Mouse (Mus musculus) spleen, embryonic (tissue): Measurements from ENCODE around the gene Add3.

ENCODE experiments used
- CTCF ChIA-PET: fragments of 350-600 bp; sonication (Branson Sonifier 250); formaldehyde crosslinking; loops from one replicate; lab custom pipeline; 2022; lab: Charles Lee

Add3 gene

GRCm38 (mm10) chr19:53262061-53262460, 121.8 kb downstream of the Add3 start:
- CTCF ChIA-PET = interaction anchor here (0.6 kb wide), 1 partner anchor 14 kb away, joined by 14 read pairs; no protein-coding TSS in a partner anchor

- CTCF ChIA-PET = interaction anchor here (0.7 to 0.8 kb wide), 2 partner anchors 65 to 256 kb away, joined by 7 to 10 read pairs; no protein-coding TSS in a partner anchor
Observed at GRCm38 (mm10) chr19:53263859-53264733, 123.9 kb downstream of the Add3 start.

GRCm38 (mm10) chr19:53264821-53265727, 124.8 kb downstream of the Add3 start:
- CTCF ChIA-PET = no interaction called here

GRCm38 (mm10) chr19:53267305-53267704, 127.1 kb downstream of the Add3 start:
- CTCF ChIA-PET = no interaction called here

- CTCF ChIA-PET = interaction anchor here (0.7 kb wide), 1 partner anchor 207 kb away, joined by 9 read pairs; no protein-coding TSS in a partner anchor
Observed at GRCm38 (mm10) chr19:53273055-53273722, 132.9 kb downstream of the Add3 start.

- CTCF ChIA-PET = interaction anchor here (0.7 kb wide), 1 partner anchor 206 kb away, joined by 9 read pairs; no protein-coding TSS in a partner anchor
Observed at GRCm38 (mm10) chr19:53273781-53274428, 133.7 kb downstream of the Add3 start.

- CTCF ChIA-PET = no interaction called here
Observed at GRCm38 (mm10) chr19:53275204-53275603, 135.0 kb downstream of the Add3 start.

GRCm38 (mm10) chr19:53276902-53277707, 136.9 kb downstream of the Add3 start:
- CTCF ChIA-PET = no interaction called here

GRCm38 (mm10) chr19:53278491-53279415, 138.5 kb downstream of the Add3 start:
- CTCF ChIA-PET = no interaction called here

GRCm38 (mm10) chr19:53280254-53280653, 140.0 kb downstream of the Add3 start:
- CTCF ChIA-PET = interaction anchor here (0.7 kb wide), 1 partner anchor 236 kb away, joined by 3 read pairs; no protein-coding TSS in a partner anchor

GRCm38 (mm10) chr19:53282571-53282970, 142.3 kb downstream of the Add3 start:
- CTCF ChIA-PET = no interaction called here

- CTCF ChIA-PET = interaction anchor here (0.6 kb wide), 1 partner anchor 126 kb away, joined by 3 read pairs; no protein-coding TSS in a partner anchor
Observed at GRCm38 (mm10) chr19:53283742-53284141, 143.5 kb downstream of the Add3 start.

- CTCF ChIA-PET = no interaction called here
Observed at GRCm38 (mm10) chr19:53284268-53285208, 144.3 kb downstream of the Add3 start.

- CTCF ChIA-PET = interaction anchor here (0.7 to 0.8 kb wide), 2 partner anchors 11 to 667 kb away, joined by 14 to 16 read pairs; no protein-coding TSS in a partner anchor
Observed at GRCm38 (mm10) chr19:53296331-53297254, 156.3 kb downstream of the Add3 start.
